Mouse (Mus musculus): ENCODE measurements around the gene Cep350.

Gene Cep350

GRCm38 (mm10) chr1:155805607-155806006, 167.4 kb downstream of the Cep350 start:
- DNase-seq, result no peak

- no peak for DNase-seq
Observed at GRCm38 (mm10) chr1:155801014-155801991, 171.8 kb downstream of the Cep350 start.

GRCm38 (mm10) chr1:155798000-155798399, 175.1 kb downstream of the Cep350 start:
- DNase-seq, result no peak

- no peak for DNase-seq
Observed at GRCm38 (mm10) chr1:155797425-155797824, 175.6 kb downstream of the Cep350 start.

GRCm38 (mm10) chr1:155796757-155797405, 176.2 kb downstream of the Cep350 start:
- DNase-seq, result no peak

- no peak for DNase-seq
Observed at GRCm38 (mm10) chr1:155795791-155796233, 177.2 kb downstream of the Cep350 start.
